Mouse (Mus musculus) brain, adult 2 months (tissue): ENCODE results near the gene Olfr575.

Source experiments
- DNase-seq: peaks from one replicate; pipeline ENCODE4 v3.0.0; 2011; ENCODE audit warnings: low read depth, low spot score

Olfr575 gene

DNA sequence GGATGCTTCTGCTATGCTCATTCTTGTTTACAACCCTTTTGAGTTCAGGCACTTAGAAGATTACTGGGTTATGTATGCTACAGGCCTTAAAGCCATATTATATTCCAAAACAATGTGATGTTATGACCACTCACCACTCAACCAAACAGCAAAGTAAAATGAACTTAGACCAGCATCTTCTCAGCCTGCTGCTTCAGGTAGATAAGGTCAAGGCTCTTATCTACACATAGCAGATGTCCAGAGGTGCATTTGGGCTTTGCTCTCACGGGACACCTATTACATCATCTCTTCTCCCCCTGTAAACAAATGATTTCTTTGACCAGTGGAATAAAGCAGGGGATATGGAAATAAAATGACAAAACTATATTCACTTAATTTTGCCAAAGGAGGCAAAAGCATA, at the start of gene Olfr575:
TSS of gene Olfr575 (minus strand) at position 183 of the 400 bp plus-strand sequence.
- no peak for DNase-seq

DNA sequence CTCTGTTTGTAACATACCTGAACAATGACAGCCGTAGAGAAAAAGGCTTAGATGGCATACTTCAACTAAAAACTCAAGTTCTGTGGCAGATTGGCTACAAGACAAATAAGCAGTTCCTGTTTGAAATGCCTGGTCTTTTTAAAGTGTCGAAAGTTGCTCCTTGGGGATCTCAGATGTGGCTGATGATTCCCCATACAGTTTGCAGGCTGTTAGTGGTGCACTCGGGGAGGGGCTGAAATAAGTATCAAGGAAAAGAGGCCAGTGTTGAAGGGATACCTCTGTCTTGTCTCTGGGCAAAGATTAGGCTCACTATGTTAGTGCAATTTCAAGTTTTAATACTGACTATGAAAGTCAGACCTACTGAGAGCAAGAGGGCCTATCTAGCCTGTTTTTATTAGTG, 30.6 kb upstream of the Olfr575 start, which contains the start of gene Olfr578:
TSS of gene Olfr578 (minus strand) at position 101 of the 400 bp plus-strand sequence.
- no peak for DNase-seq

DNA sequence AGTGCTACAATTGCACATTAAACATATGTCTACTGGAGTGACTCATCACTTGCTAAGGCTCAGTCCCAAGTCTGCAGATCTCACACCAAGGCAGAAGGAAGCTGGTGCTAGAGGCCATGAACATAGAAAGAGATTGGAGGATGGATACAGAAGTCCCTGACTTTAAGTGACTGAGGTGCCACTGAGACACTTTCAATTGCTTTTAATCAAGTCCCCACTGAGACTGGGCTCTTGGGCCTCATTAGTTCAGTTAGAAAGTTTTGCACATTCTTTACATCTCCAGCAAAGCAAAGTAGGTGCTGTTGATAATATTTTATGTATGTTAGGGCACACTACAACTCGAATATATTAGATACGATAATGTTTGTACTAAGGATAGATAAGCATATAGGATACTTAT, 17.3 kb upstream of the Olfr575 start, which contains the start of gene Olfr577:
TSS of gene Olfr577 (minus strand) at position 101 of the 400 bp plus-strand sequence.
- DNase-seq, result peak; percentile 29

DNA sequence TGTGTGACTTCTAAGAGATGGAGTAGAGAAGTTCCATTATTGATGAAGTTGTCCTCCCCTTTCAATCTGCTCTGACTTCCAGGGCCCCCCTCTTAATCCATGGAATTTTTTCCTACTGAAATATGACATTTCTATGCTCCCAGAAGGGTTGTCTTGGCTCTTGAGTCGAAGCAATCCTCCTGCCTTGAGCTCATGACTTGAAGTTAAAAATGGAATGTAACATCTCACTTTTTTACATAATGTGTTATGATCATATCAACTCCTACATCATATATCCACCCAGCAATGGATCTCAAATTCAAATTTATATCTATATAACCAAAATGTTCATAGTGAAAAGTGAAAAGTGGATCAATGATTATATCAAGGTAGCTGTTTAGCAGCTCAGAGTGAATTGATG, 15.8 kb upstream of the Olfr575 start:
- DNase-seq, result peak; percentile 28

DNA sequence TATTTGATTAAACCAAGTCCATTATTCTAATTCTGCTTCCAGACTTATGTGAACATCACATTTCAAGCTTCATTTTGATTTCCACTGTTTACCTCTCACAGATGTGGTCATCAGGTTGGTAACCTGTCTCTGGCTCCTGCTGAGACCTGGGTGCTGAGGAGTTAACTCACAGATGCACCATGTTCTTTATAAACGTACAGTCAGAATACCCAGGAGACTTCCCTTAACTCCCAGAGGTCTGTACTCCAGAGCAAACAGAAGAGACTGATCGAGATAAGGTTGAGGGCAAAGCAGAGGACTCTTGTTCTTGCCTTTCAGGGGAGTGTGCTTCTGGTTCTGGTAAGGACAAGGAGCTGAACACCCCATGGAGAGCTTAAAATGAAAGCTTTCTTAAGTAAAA, 3.8 kb upstream of the Olfr575 start, which contains the start of gene Olfr576:
TSS of gene Olfr576 (plus strand) at position 301 of the 400 bp plus-strand sequence.
- DNase-seq, result no peak

DNA sequence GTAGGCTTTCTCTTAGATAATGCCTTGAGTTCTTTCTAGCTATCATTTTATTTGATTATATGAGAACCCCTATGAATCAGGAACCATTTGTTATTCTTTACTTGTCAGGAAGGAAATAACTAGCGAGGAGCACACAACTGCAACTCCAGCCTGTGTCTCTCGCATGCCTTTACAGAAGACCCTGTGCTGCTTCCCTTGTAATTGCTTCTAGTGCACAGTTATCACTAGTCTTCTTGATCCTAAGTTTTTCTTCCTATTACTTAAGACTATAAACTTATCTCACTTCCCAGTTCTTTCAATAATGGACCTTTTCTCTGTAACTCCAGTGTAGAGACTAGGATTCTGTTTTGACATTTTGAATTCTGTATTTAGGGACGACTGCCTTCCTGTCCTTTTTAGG, 438 bp downstream of the Olfr575 start:
- DNase-seq, result no peak

DNA sequence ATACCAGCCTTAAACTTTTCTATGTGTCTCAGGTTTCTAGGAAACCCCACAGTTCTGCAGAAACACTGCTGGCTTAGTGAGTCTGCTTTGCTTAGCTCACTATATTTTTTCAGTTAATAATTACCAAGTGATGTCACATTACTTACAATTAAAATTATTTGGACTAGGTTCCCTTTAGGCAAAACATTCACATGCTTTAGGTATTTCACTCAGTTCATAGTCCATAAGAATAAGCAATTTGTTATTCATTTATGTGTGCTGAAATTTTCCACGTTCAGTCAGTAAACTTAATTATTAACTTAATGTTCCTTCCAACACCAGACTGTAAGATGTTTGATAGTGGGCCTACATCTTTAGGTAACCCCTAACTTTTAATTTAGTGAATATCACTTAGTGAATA, 7.8 kb downstream of the Olfr575 start:
- DNase-seq, result no peak

DNA sequence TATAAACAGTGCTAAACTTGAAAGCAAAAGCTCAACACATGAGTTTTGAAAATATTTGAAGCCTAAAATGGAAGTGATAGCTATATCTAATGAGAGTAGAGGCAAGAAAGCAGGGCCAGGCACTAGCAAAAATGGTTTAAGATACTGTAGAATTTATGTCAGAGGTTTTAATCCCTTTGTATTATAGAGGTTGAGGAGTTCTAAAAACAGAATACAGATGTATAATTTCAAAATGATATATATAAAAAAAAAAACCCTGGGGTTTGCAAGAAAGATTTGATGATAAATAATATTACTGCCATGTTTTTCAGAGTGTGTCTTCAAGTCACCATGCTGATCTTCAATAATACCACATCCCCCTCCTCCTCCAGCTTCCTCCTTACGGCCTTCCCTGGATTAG, 10.4 kb downstream of the Olfr575 start, which contains the start of gene Olfr574:
TSS of gene Olfr574 (plus strand) at position 301 of the 400 bp plus-strand sequence.
- no peak for DNase-seq

DNA sequence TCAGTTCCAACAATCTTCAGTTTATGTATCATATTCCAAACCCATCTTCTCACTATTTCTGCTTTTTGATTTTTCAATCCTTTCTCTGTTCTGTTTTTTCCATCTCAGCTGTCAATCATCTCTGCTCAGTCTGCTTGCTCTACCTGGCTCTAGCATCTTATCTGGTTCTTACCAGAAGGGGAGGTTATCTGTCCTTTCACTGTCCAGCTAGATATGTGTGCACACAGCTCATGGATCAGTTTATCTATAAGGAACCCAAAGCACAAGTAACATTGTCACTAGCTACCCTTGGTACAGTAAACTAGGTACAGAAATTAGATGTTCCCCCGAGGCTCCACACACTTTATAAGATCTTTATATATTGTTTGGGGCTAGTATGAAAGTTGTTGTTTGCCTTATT, 15.2 kb downstream of the Olfr575 start:
- DNase-seq, result no peak

DNA sequence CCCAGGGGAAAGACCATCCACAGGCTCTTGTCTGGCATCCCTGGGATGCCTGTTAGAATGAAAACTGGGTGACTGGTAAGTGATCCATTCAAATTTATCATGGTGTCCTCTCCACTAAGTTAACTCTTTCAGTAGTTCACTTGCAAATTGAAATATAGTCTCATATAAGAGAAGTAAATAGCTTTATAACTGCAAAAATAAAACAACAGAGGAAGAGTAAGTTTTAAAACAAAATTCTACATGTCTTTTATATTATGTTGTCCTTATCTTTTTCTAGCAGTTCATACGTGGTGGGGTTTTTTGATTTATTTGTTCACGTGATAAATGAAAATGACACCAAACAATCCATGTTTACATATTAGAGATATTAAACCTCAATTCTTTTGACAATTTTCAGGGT, 16.1 kb downstream of the Olfr575 start, which contains the start of gene Olfr573-ps1:
TSS of gene Olfr573-ps1 (minus strand) at position 101 of the 400 bp plus-strand sequence.
- no peak for DNase-seq

DNA sequence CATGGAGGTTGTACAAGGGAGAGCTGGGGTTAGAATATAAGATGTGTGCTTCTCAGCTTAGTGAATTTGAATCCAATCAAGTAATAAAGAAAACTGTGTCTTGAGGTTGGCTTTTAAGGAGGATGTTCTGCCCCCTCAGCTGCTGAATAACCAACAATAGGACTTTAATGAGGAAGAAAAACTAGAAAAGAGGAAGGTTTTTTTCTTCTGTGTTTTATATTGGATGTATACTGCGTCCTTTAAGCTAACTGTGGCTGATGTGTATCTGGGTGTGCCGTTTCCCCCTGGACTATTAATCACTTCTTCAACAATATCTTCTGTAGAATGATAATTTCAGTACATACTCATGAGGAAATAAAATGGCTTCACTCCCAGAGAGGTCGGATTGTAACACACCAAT, 31.5 kb downstream of the Olfr575 start:
- DNase-seq, result no peak

DNA sequence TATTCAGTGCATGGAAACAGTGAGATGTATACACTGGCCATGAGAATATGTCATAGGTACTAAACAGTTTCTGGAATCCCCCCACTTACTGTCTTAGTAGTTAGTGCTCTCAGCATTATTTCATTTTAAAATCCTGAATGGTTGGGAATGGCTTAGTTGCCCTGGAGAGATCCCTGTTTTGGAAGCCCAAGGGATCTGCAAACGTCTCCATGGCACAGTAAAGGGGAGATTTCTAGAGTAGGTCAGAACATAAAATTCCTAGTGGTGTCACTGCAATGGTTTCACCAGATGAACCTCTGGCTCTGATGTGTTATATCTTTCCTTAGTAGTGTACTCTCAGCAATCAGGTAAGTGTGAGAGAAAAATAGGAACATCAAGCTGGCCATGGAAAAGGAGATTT, 34.5 kb downstream of the Olfr575 start, which contains the start of gene Olfr572:
TSS of gene Olfr572 (plus strand) at position 301 of the 400 bp plus-strand sequence.
- DNase-seq, result no peak

DNA sequence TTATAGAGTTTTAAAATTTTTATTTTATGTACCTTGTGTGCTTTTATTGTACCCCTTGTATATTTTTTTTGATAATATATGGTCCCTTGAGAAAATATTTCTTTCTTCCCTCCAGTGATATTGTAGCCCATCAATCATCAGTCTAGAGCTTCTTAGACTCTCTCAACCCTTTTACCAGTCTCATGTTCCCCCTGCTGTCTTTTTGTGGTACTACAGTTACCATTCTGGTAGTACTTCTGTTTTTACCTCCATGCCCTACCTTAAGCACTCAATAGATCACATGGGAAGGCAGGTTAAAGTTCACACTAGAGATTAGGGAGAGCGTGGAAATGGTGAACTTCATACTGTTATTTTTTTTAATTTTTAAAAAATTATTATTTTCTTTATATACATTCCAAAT, 38.9 kb downstream of the Olfr575 start:
- DNase-seq, result peak; percentile 70

DNA sequence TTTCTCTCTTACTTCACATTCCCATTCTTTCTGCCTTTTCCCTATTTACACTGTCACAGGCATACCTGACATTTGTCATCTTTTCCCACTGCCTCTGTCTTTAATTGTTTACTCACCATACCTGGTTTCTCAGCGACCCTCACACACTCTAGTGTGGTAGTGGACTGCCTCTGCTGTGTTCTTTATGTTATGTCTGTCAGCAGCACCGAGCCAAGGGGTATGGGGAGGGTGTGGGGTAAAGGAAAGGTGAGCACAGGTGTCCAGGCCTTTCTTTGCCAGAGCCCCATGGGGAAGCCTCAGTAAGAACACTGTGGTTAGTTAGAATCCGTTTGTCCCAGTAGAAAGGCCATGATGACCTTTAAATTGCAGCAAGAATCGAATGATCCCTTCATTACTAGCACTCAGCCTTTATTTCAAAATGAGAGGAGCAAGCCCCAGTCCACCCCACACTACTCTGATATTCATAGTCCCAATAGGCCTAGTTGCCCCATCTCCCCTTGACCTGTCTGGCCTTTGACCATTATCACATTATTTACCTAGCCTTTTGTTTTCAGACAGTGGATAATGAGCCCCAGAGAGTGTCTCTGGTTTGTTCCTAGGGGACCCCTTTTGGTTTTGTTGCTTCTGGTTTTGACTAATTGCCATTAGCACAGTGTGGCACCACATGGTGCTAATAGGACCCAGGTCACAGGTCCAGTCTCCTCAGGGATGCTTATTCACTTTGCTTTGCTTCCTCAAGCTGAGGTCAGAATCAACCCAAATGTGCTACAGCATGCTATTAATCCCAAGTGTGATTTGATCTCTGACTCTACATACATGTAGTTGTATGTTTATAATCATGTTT, 41.3 kb downstream of the Olfr575 start, which contains the start of gene Olfr571:
TSS of gene Olfr571 (minus strand) at position 505 of the 844 bp plus-strand sequence.
- no peak for DNase-seq

DNA sequence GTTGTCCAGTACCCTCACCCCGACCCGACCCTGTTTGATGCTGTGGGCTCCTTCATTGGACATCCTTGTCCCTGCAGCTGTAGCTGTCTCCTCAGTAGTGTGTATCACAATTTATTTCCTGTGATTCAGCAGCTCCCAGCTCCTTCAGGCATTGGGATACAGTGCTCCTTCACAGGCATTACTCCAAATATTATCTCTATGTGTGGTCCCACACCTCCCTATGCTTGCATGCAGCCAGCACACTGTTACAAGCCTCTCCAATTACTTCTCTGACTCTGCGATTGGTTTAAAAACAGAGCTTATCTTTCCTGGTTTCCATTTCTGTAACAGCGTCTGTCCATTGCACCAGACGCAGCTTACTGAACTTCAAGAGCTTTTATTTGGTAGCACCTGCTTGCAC, 42.2 kb downstream of the Olfr575 start:
- DNase-seq, result no peak

DNA sequence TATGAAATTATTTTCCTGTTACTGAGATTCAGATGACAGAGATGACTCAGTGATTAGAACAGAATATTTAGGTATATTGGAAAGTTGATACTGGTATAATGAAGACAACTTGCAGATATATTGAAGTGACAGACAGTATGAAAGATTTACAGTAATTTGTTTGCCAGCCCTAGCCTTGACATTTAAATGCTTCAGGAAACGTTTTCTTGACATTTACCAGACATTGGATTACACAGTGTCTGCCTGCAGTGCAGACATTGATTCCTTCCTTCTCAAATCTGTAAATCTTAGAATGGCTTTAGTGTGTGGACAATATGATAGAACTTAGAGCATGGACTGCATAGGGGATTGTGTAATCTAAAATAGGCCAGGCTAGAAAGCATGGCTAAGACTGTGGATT, 43.3 kb downstream of the Olfr575 start:
- DNase-seq, result no peak
